Mouse (Mus musculus) heart, embryonic 16.5 days (tissue): ENCODE measurements around the gene 1700029F12Rik. TPM values are rescaled to one million over a fixed set of nuclear protein-coding genes. Genes with fewer than 3 reads are reported as not detected.
"Not testable (repeated sequence)": the region's sequence is repeated elsewhere in the genome, so short reads cannot be mapped to it uniquely, and the experiment has no call there.

Source experiments
- ATAC-seq: fragments of 200-750 bp; cut with Nextera tagmentation; replicated peaks from 2 replicates; pipeline ENCODE4 v1.8.0; 2017; ENCODE audit warnings: moderate number of reproducible peaks; ENCODE audit not compliant: insufficient read depth, low FRiP score; ENCODE audit errors: extremely low read depth
- H3K27ac ChIP-seq: fragments of 300-500 bp; sonication (generic); 2 replicates; pipeline ENCODE4 v1.5.1; 2014; ENCODE audit warnings: mild to moderate bottlenecking, low read length, control low read depth, moderate library complexity
- H3K27me3 ChIP-seq: fragments of 300-500 bp; sonication (generic); 2 replicates; pipeline ENCODE4 v1.6.1; 2014; ENCODE audit warnings: low read length, mixed read lengths; ENCODE audit not compliant: control insufficient read depth, insufficient read depth
- H3K36me3 ChIP-seq: fragments of 300-500 bp; sonication (generic); 2 replicates; pipeline ENCODE4 v1.6.1; 2014; ENCODE audit not compliant: control insufficient read depth, insufficient read depth
- H3K4me1 ChIP-seq: fragments of 300-500 bp; sonication (generic); 2 replicates; pipeline ENCODE4 v1.6.1; 2014; ENCODE audit warnings: low read length, mixed read lengths; ENCODE audit not compliant: control insufficient read depth, insufficient read depth
- H3K4me2 ChIP-seq: fragments of 300-500 bp; sonication (generic); 2 replicates; pipeline ENCODE4 v1.6.1; 2014; ENCODE audit warnings: low read depth, mild to moderate bottlenecking, control low read depth, low read length
- H3K4me3 ChIP-seq: fragments of 300-500 bp; sonication (generic); 2 replicates; pipeline ENCODE4 v1.5.1; 2014; ENCODE audit warnings: mild to moderate bottlenecking, control low read depth, low read length
- H3K9ac ChIP-seq: fragments of 300-500 bp; sonication (generic); 2 replicates; pipeline ENCODE4 v1.6.1; 2014; ENCODE audit warnings: low read length, control low read depth
- H3K9me3 ChIP-seq: fragments of 300-500 bp; sonication (generic); replicated peaks from 2 replicates; pipeline ENCODE4 v1.6.1; 2016; ENCODE audit warnings: low read length; ENCODE audit not compliant: control insufficient read depth
- WGBS: fragments of 180-500 bp; shearing (Covaris S2); extraction: QIAGEN DNeasy Blood & Tissue Kit; methylation state at CpG from one replicate; pipeline ENCODE4 v1.1.7; 2014; 5-methylcytosine and 5-hydroxymethylcytosine counted together
- polyA plus RNA-seq: library from polyadenylated mRNA; unstranded; fragments of >200 nt; fragmentation: Nextera tagmentation; extraction: Ambion mirVana; gene quantifications from 2 replicates; pipeline ENCODE4 v1.2.1, GENCODE M21; 2015

Gene 1700029F12Rik
- polyA plus RNA-seq, 1 experiment from 2014 or later, result not detected

GRCm38 (mm10) chr13:97067691-97068090, 33.5 kb upstream of the 1700029F12Rik start:
- Histone ChIP-seq H3K9ac (no peak overlapping the region), H3K27me3 (peaks cover 4% of the 10 kb centered on the region), H3K9me3 (peaks cover 5% of the 10 kb centered on the region; the same call in 1 of the 2 replicates), H3K4me3 (no peak overlapping the region), H3K4me2 (no peak overlapping the region), H3K27ac (no peak overlapping the region), H3K36me3 (no peaks in the 10 kb centered on the region), H3K4me1 (no peaks in the 10 kb centered on the region; the same call in 1 of the 2 replicates)
- 32% methylated on average over 6 of the region's 6 CpGs for WGBS
- ATAC-seq, result no peak

- no peak within 1 kb of the TSS for H3K4me3 ChIP-seq
- peaks cover 4% of the 10 kb centered on the region for H3K27me3 ChIP-seq
- H3K36me3 ChIP-seq, result no peaks in the 10 kb centered on the region
- no peak within 1 kb of the TSS for H3K27ac ChIP-seq
- no peak within 1 kb of the TSS for H3K9ac ChIP-seq
- H3K9me3 ChIP-seq, result peaks cover 5% of the 10 kb centered on the region; the same call in 1 of the 2 replicates
- 69% methylated on average over 15 of the region's 15 CpGs for WGBS
- no peak within 1 kb of the TSS for H3K4me2 ChIP-seq
- H3K4me1 ChIP-seq, result no peaks in the 10 kb centered on the region
- no peak for ATAC-seq
Measured at GRCm38 (mm10) chr13:97066649-97067550, 32.7 kb upstream of the 1700029F12Rik start, which contains the start of gene Fam169a. Gene Fam169a (plus strand): TSS chr13:97067286.

- H3K9me3 ChIP-seq, H3K4me3 ChIP-seq, H3K36me3 ChIP-seq, H3K9ac ChIP-seq, ATAC-seq, H3K4me2 ChIP-seq, H3K27me3 ChIP-seq, H3K4me1 ChIP-seq, H3K27ac ChIP-seq: not testable (repeated sequence)
- WGBS, result 46% methylated on average over 18 of the region's 18 CpGs
Measured at GRCm38 (mm10) chr13:97064844-97065621, 30.9 kb upstream of the 1700029F12Rik start.

- no peak overlapping the region for H3K27ac ChIP-seq
- H3K4me1 ChIP-seq, result no peaks in the 10 kb centered on the region
- no peaks in the 10 kb centered on the region for H3K27me3 ChIP-seq
- ATAC-seq, result no peak
- peaks cover 5% of the 10 kb centered on the region; the same call in 1 of the 2 replicates for H3K9me3 ChIP-seq
- WGBS, result 41% methylated on average over 3 of the region's 3 CpGs
- H3K9ac ChIP-seq, result no peak overlapping the region
- no peak overlapping the region for H3K4me2 ChIP-seq
- H3K4me3 ChIP-seq, result no peak overlapping the region
- H3K36me3 ChIP-seq, result no peaks in the 10 kb centered on the region
Measured at GRCm38 (mm10) chr13:97064413-97064812, 30.3 kb upstream of the 1700029F12Rik start.

- Histone ChIP-seq H3K4me1 (no peaks in the 10 kb centered on the region), H3K4me3 (no peak overlapping the region), H3K4me2 (no peak overlapping the region), H3K27me3 (no peaks in the 10 kb centered on the region), H3K9me3 (peaks cover 5% of the 10 kb centered on the region; the same call in 1 of the 2 replicates), H3K9ac (no peak overlapping the region), H3K36me3 (no peaks in the 10 kb centered on the region), H3K27ac (no peak overlapping the region)
- 79% methylated on average over 2 of the region's 2 CpGs for WGBS
- no peak for ATAC-seq
Measured at GRCm38 (mm10) chr13:97063431-97063830, 29.3 kb upstream of the 1700029F12Rik start.

GRCm38 (mm10) chr13:97062151-97062550, 28.0 kb upstream of the 1700029F12Rik start:
- ATAC-seq, result no peak
- Histone ChIP-seq H3K4me2 (no peak overlapping the region), H3K27ac (no peak overlapping the region), H3K9me3 (peaks cover 5% of the 10 kb centered on the region; the same call in 1 of the 2 replicates), H3K4me3 (no peak overlapping the region), H3K9ac (no peak overlapping the region), H3K27me3 (no peaks in the 10 kb centered on the region), H3K36me3 (no peaks in the 10 kb centered on the region), H3K4me1 (no peaks in the 10 kb centered on the region)
- WGBS, result 87% methylated on average over 3 of the region's 3 CpGs

GRCm38 (mm10) chr13:97060331-97060730, 26.2 kb upstream of the 1700029F12Rik start:
- no peak overlapping the region for H3K27ac ChIP-seq
- H3K27me3 ChIP-seq, result no peaks in the 10 kb centered on the region
- H3K9ac ChIP-seq, result no peak overlapping the region
- WGBS, result 54% methylated on average over 4 of the region's 8 CpGs
- H3K4me3 ChIP-seq, result no peak overlapping the region
- no peak for ATAC-seq
- H3K4me1 ChIP-seq, result no peaks in the 10 kb centered on the region
- no peaks in the 10 kb centered on the region; the same call in 1 of the 2 replicates for H3K9me3 ChIP-seq
- H3K4me2 ChIP-seq, result no peak overlapping the region
- H3K36me3 ChIP-seq, result no peaks in the 10 kb centered on the region

- Histone ChIP-seq H3K27ac (no peak overlapping the region), H3K4me2 (no peak overlapping the region), H3K4me3 (no peak overlapping the region), H3K36me3 (no peaks in the 10 kb centered on the region), H3K9ac (no peak overlapping the region), H3K4me1 (no peaks in the 10 kb centered on the region), H3K27me3 (no peaks in the 10 kb centered on the region), H3K9me3 (no peaks in the 10 kb centered on the region)
- 88% methylated on average over 6 of the region's 6 CpGs for WGBS
- no peak for ATAC-seq
Measured at GRCm38 (mm10) chr13:97059746-97060145, 25.6 kb upstream of the 1700029F12Rik start.

GRCm38 (mm10) chr13:97057817-97058216, 23.7 kb upstream of the 1700029F12Rik start:
- no peak overlapping the region for H3K4me2 ChIP-seq
- H3K27ac ChIP-seq, result no peak overlapping the region
- 51% methylated on average over 4 of the region's 4 CpGs for WGBS
- no peaks in the 10 kb centered on the region for H3K4me1 ChIP-seq
- H3K9ac ChIP-seq, result no peak overlapping the region
- no peaks in the 10 kb centered on the region for H3K36me3 ChIP-seq
- H3K9me3 ChIP-seq, result no peaks in the 10 kb centered on the region
- ATAC-seq, result no peak
- H3K4me3 ChIP-seq, result no peak overlapping the region
- H3K27me3 ChIP-seq, result no peaks in the 10 kb centered on the region
